Mouse (Mus musculus) layer of hippocampus, adult 18-20 months (tissue): ENCODE data around the gene Atp6v1a. TPM values are rescaled to one million over a fixed set of nuclear protein-coding genes. Genes with fewer than 3 reads are reported as not detected.

ENCODE experiments used
- DNase-seq, 2 experiments: peaks; one replicate each; pipeline ENCODE4 v3.0.0; 2022; ENCODE audit warnings: low spot score in 2 of 2
- total RNA-seq, 2 experiments: library from RNA; stranded (reverse); gene quantifications; 2 replicates each; pipeline ENCODE4 v1.2.3; 2021

Atp6v1a gene
- total RNA-seq, 2 experiments from 2014 or later: 566 to 590 TPM

- peak; percentile 82 to 93 for DNase-seq
Observed at GRCm38 (mm10) chr16:44138979-44139535, 448 bp downstream of the Atp6v1a start.

GRCm38 (mm10) chr16:44138377-44138978 lies 1.0 kb downstream of the Atp6v1a start:
- DNase-seq: no peak

GRCm38 (mm10) chr16:44136511-44137021 lies 2.9 kb downstream of the Atp6v1a start:
- no peak for DNase-seq

GRCm38 (mm10) chr16:44133187-44133586 lies 6.3 kb downstream of the Atp6v1a start:
- DNase-seq: no peak

- no peak for DNase-seq
Observed at GRCm38 (mm10) chr16:44132300-44132699, 7.2 kb downstream of the Atp6v1a start.

GRCm38 (mm10) chr16:44126437-44126836 lies 13.1 kb downstream of the Atp6v1a start:
- DNase-seq: no peak

- DNase-seq: no peak
Observed at GRCm38 (mm10) chr16:44125436-44125835, 14.1 kb downstream of the Atp6v1a start.

- DNase-seq: peak in 1 of 2 experiments; percentile 69
Observed at GRCm38 (mm10) chr16:44124713-44125112, 14.8 kb downstream of the Atp6v1a start.

- DNase-seq: peak in 1 of 2 experiments; percentile 75
Observed at GRCm38 (mm10) chr16:44123786-44124185, 15.7 kb downstream of the Atp6v1a start.

- DNase-seq: peak; percentile 74 to 88
Observed at GRCm38 (mm10) chr16:44122982-44123725, 16.4 kb downstream of the Atp6v1a start.

GRCm38 (mm10) chr16:44122574-44122973 lies 16.9 kb downstream of the Atp6v1a start:
- no peak for DNase-seq

- DNase-seq: no peak
Observed at GRCm38 (mm10) chr16:44122122-44122521, 17.4 kb downstream of the Atp6v1a start.

GRCm38 (mm10) chr16:44119753-44120501 lies 19.6 kb downstream of the Atp6v1a start:
- DNase-seq: no peak

- DNase-seq: peak; percentile 50 to 60
Observed at GRCm38 (mm10) chr16:44109002-44109401, 30.5 kb downstream of the Atp6v1a start.

- DNase-seq: no peak
Observed at GRCm38 (mm10) chr16:44105211-44105610, 34.3 kb downstream of the Atp6v1a start.

- DNase-seq: no peak
Observed at GRCm38 (mm10) chr16:44103806-44104766, 35.4 kb downstream of the Atp6v1a start.

GRCm38 (mm10) chr16:44102925-44103324 lies 36.6 kb downstream of the Atp6v1a start:
- no peak for DNase-seq

GRCm38 (mm10) chr16:44101181-44101710 lies 38.3 kb downstream of the Atp6v1a start:
- no peak for DNase-seq

- no peak for DNase-seq
Observed at GRCm38 (mm10) chr16:44099377-44099776, 40.1 kb downstream of the Atp6v1a start.

- no peak for DNase-seq
Observed at GRCm38 (mm10) chr16:44087650-44088049, 51.9 kb downstream of the Atp6v1a start.
